Mouse (Mus musculus): Measurements from ENCODE around the gene Trappc2l. TPM values are rescaled to one million over a fixed set of nuclear protein-coding genes. Genes with fewer than 3 reads are reported as not detected.

The Trappc2l gene
- polyA plus RNA-seq, 1 experiment = 95.7 TPM

DNA sequence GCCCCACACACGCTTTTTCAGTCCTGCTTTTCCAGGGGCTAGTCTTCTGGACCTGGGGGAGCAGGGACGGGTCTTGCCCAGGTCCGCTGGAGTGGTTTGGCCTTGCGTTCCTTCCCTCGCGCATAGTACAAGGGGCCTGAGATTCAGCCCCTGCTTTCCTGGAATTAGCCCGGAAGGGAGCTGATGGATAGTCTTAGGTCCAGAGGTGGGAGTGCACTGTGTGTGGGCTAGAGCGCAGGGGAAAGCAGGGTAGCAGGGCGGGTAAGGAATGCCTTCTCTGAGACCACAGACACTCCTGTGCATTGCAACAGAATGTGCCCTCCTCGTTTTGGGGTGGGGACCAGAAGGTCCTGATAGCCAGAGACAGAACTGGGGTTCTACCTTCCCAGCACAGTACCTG, 34.3 kb upstream of the Trappc2l start:
- Histone ChIP-seq H3K27me3 (ENCODE audit: control insufficient read depth, insufficient read depth, insufficient read length) (no peaks in the 10 kb centered on the region), H3K4me3 (peak overlapping the region; percentile 45), H3K79me2 (ENCODE audit: control insufficient read depth, insufficient read depth) (peaks cover 11% of the 10 kb centered on the region), H3ac (ENCODE audit: control insufficient read depth, insufficient read length) (peak overlapping the region; percentile 69), H3K36me3 (ENCODE audit: control insufficient read depth, insufficient read depth) (peaks cover 3% of the 10 kb centered on the region), H3K4me2 (ENCODE audit: low read depth) (peak overlapping the region; percentile 84)
- TF ChIP-seq TCF12 (IDR thresholded peaks at IDR 0.05; ENCODE audit: insufficient read depth, poor library complexity, severe bottlenecking) (no peak), E2F4 (IDR thresholded peaks at IDR 0.05; ENCODE audit: insufficient read depth) (no peak), MAX (IDR thresholded peaks at IDR 0.05; ENCODE audit: low read depth) (no peak), MYOG (IDR thresholded peaks at IDR 0.05; ENCODE audit: control insufficient read depth in 1 of 3, insufficient read depth in 1 of 3, insufficient read length in 2 of 3, low read depth in 2 of 3) (no peak), REST (IDR thresholded peaks at IDR 0.05; ENCODE audit: insufficient read depth, insufficient read length) (no peak), TCF3 (IDR thresholded peaks at IDR 0.05; ENCODE audit: insufficient read length, low read depth) (no peak), POLR2AphosphoS2 (IDR thresholded peaks at IDR 0.05; ENCODE audit: insufficient read length, low read depth) (no peak), CEBPB (IDR thresholded peaks at IDR 0.05; ENCODE audit: insufficient read depth, poor library complexity, severe bottlenecking) (no peak), SRF (IDR thresholded peaks at IDR 0.05; ENCODE audit: control insufficient read depth, insufficient read length, low read depth) (no peak), MYOD1 (IDR thresholded peaks at IDR 0.05; ENCODE audit: control insufficient read depth in 1 of 3, insufficient read length in 2 of 3, low read depth in 2 of 3) (no peak), POLR2A (IDR thresholded peaks at IDR 0.05; ENCODE audit: insufficient read length, low read depth) (no peak)

DNA sequence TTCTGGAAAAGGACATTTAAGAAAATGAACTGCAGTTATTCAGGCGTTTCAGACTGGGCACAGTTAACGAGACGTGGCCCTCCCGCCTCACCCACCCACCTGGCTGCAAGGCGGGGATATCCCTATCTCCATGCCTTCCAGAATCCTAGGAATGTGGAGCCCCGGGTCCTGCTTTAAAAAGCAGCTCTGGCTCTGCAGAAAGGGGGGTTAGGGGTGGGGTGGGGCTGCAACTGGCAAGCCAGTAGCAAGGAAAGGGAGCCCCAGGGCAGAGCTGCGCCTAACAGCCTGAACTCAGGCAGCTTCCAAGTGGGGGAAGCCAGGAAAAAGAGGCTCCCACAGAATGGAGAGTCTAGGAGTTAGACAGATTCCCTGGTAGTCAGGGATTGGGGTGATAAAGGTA, 32.2 kb upstream of the Trappc2l start:
- H3ac ChIP-seq (ENCODE audit: control insufficient read depth, insufficient read length) = no peak overlapping the region
- H3K27me3 ChIP-seq (ENCODE audit: control insufficient read depth, insufficient read depth, insufficient read length) = no peaks in the 10 kb centered on the region
- H3K4me2 ChIP-seq (ENCODE audit: low read depth) = no peak overlapping the region
- H3K36me3 ChIP-seq (ENCODE audit: control insufficient read depth, insufficient read depth) = no peaks in the 10 kb centered on the region
- peaks cover 11% of the 10 kb centered on the region for H3K79me2 ChIP-seq (ENCODE audit: control insufficient read depth, insufficient read depth)
- no peak overlapping the region for H3K4me3 ChIP-seq
- TF ChIP-seq USF1 (IDR thresholded peaks at IDR 0.05; ENCODE audit: low read depth) (no peak), MYOG (IDR thresholded peaks at IDR 0.05; ENCODE audit: control insufficient read depth in 1 of 3, insufficient read depth in 1 of 3, insufficient read length in 2 of 3, low read depth in 2 of 3) (no peak), CEBPB (IDR thresholded peaks at IDR 0.05; ENCODE audit: insufficient read depth, poor library complexity, severe bottlenecking) (no peak), E2F4 (IDR thresholded peaks at IDR 0.05; ENCODE audit: insufficient read depth) (no peak), SRF (IDR thresholded peaks at IDR 0.05; ENCODE audit: control insufficient read depth, insufficient read length, low read depth) (no peak), REST (IDR thresholded peaks at IDR 0.05; ENCODE audit: insufficient read depth, insufficient read length) (no peak), TCF12 (IDR thresholded peaks at IDR 0.05; ENCODE audit: insufficient read depth, poor library complexity, severe bottlenecking) (no peak), MYOD1 (IDR thresholded peaks at IDR 0.05; ENCODE audit: control insufficient read depth in 1 of 3, insufficient read length in 2 of 3, low read depth in 2 of 3) (no peak), TCF3 (IDR thresholded peaks at IDR 0.05; ENCODE audit: insufficient read length, low read depth) (no peak), POLR2AphosphoS2 (IDR thresholded peaks at IDR 0.05; ENCODE audit: insufficient read length, low read depth) (no peak), POLR2A (IDR thresholded peaks at IDR 0.05; ENCODE audit: insufficient read length, low read depth) (no peak), MAX (IDR thresholded peaks at IDR 0.05; ENCODE audit: low read depth) (no peak)

DNA sequence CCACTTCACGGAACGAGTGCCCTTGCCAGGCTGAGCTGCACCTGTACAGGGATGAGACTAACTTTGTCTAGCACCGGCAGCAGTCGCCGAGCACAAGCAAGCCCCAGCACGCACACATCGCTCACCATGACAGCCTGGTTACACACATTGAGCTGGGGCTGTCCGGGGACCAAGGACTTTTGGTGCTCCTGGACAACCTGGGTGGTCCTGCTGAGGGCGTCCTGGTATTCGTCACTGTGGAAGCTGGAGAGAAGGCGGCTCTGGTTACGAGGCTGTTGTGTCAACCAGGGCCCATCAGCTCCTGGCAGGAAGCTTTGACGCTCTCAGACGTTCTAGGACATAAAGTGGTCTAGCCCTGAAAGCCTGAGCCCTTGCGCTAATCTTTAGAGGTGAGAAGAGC, 30.5 kb upstream of the Trappc2l start:
- H3K4me2 ChIP-seq (ENCODE audit: low read depth) = no peak overlapping the region
- no peaks in the 10 kb centered on the region for H3K36me3 ChIP-seq (ENCODE audit: control insufficient read depth, insufficient read depth)
- H3K27me3 ChIP-seq (ENCODE audit: control insufficient read depth, insufficient read depth, insufficient read length) = no peaks in the 10 kb centered on the region
- no peak overlapping the region for H3K4me3 ChIP-seq
- peaks cover 6% of the 10 kb centered on the region for H3K79me2 ChIP-seq (ENCODE audit: control insufficient read depth, insufficient read depth)
- no peak overlapping the region for H3ac ChIP-seq (ENCODE audit: control insufficient read depth, insufficient read length)
- no peak for TF ChIP-seq POLR2A (IDR thresholded peaks at IDR 0.05; ENCODE audit: insufficient read length, low read depth)
- no peak for TF ChIP-seq CEBPB (IDR thresholded peaks at IDR 0.05; ENCODE audit: insufficient read depth, poor library complexity, severe bottlenecking)
- TF ChIP-seq E2F4 (IDR thresholded peaks at IDR 0.05; ENCODE audit: insufficient read depth) = no peak
- TF ChIP-seq TCF12 (IDR thresholded peaks at IDR 0.05; ENCODE audit: insufficient read depth, poor library complexity, severe bottlenecking) = no peak
- TF ChIP-seq MYOG (IDR thresholded peaks at IDR 0.05; ENCODE audit: control insufficient read depth in 1 of 3, insufficient read depth in 1 of 3, insufficient read length in 2 of 3, low read depth in 2 of 3) = no peak
- no peak for TF ChIP-seq SRF (IDR thresholded peaks at IDR 0.05; ENCODE audit: control insufficient read depth, insufficient read length, low read depth)
- no peak for TF ChIP-seq MAX (IDR thresholded peaks at IDR 0.05; ENCODE audit: low read depth)
- no peak for TF ChIP-seq REST (IDR thresholded peaks at IDR 0.05; ENCODE audit: insufficient read depth, insufficient read length)
- TF ChIP-seq MYOD1 (IDR thresholded peaks at IDR 0.05; ENCODE audit: control insufficient read depth in 1 of 3, insufficient read length in 2 of 3, low read depth in 2 of 3) = no peak
- no peak for TF ChIP-seq USF1 (IDR thresholded peaks at IDR 0.05; ENCODE audit: low read depth)
- TF ChIP-seq POLR2AphosphoS2 (IDR thresholded peaks at IDR 0.05; ENCODE audit: insufficient read length, low read depth) = no peak
- TF ChIP-seq TCF3 (IDR thresholded peaks at IDR 0.05; ENCODE audit: insufficient read length, low read depth) = no peak

DNA sequence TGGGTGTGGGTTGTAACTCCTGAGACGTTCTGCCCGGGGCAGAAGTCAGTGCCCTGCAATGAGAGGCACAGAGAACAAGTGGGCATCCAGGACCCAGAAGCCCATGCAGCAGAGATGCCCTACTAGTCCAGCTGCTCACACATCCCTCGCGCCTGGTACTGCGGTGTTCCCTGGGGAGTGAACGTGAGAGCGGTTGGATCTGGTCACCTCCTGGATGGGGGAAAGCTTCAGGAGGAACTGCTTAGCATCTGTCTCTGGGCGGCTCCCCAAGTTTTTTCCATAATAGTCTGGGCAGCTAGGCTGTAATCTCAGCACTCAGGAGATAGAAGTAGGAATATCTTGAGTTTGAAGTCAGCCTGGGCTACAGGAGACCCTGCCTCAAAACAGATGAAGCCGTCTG, 26.5 kb upstream of the Trappc2l start:
- Histone ChIP-seq H3K4me2 (ENCODE audit: low read depth) (peak overlapping the region; percentile 72), H3ac (ENCODE audit: control insufficient read depth, insufficient read length) (no peak overlapping the region), H3K4me3 (no peak overlapping the region), H3K27me3 (ENCODE audit: control insufficient read depth, insufficient read depth, insufficient read length) (no peaks in the 10 kb centered on the region), H3K79me2 (ENCODE audit: control insufficient read depth, insufficient read depth) (no peaks in the 10 kb centered on the region), H3K36me3 (ENCODE audit: control insufficient read depth, insufficient read depth) (no peaks in the 10 kb centered on the region)
- TF ChIP-seq MYOD1 (IDR thresholded peaks at IDR 0.05; ENCODE audit: control insufficient read depth in 1 of 3, insufficient read length in 2 of 3, low read depth in 2 of 3) (peak in 1 of 3 experiments; percentile 44), CEBPB (IDR thresholded peaks at IDR 0.05; ENCODE audit: insufficient read depth, poor library complexity, severe bottlenecking) (no peak), MYOG (IDR thresholded peaks at IDR 0.05; ENCODE audit: control insufficient read depth in 1 of 3, insufficient read depth in 1 of 3, insufficient read length in 2 of 3, low read depth in 2 of 3) (peak in 2 of 3 experiments; percentile 17 to 34), REST (IDR thresholded peaks at IDR 0.05; ENCODE audit: insufficient read depth, insufficient read length) (no peak), TCF3 (IDR thresholded peaks at IDR 0.05; ENCODE audit: insufficient read length, low read depth) (no peak), POLR2AphosphoS2 (IDR thresholded peaks at IDR 0.05; ENCODE audit: insufficient read length, low read depth) (no peak), MAX (IDR thresholded peaks at IDR 0.05; ENCODE audit: low read depth) (no peak), TCF12 (IDR thresholded peaks at IDR 0.05; ENCODE audit: insufficient read depth, poor library complexity, severe bottlenecking) (no peak)

Measured in myocyte (in vitro differentiated cells).